Mouse (Mus musculus): ENCODE results near the gene Gm5426.

DNA sequence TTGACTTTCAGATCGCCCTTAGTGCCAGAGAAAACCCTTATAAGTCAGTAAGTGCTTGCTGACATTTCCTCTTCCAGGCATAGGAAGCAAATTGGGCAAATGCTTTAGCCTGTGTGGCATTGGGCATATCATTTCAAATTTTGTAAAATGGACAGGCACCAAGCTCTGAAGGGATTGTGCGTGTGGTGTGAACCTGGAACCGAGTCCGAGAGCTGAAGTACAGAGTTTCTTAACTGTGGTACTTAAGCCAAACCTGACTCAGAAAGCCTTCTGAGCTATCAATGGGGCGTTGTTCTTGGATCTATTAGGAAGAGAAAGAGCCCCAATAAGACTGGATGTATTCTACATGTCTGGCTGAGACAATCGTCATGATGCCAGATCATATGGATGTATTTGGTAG is 40.5 kb downstream of the Gm5426 start:
- no peak for TF ChIP-seq CTCF (IDR thresholded peaks at IDR 0.05; ENCODE audit: low read depth)
- no peak for TF ChIP-seq EP300 (IDR thresholded peaks at IDR 0.05; ENCODE audit: low read depth)

Measured in liver, embryonic 14.5 days (tissue).